Mouse (Mus musculus): Measurements from ENCODE around the gene Actr6.
"Not testable (repeated sequence)": the region's sequence is repeated elsewhere in the genome, so short reads cannot be mapped to it uniquely, and the experiment has no call there.

Gene Actr6

DNA sequence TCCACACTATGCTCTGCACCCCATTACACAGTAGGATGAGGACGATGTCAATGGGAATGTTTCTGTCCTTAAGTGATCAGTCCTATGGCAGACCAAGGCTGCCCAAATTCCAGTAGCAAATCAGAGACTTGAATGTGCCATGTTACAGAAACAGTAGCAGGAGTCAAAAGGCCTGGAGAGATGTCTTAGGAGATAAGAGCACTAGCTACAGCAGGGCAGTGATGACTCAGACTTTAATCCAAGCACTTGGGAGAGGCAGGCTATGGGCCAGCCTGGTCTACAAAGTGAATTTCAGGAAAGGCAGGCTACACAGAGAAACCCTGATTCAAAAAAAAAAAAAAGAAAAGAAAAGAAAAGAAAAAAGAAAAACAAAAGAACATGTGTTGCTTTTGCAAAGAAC is 52.6 kb downstream of the Actr6 start:
- no peak for DNase-seq (ENCODE audit: low read depth)

DNA sequence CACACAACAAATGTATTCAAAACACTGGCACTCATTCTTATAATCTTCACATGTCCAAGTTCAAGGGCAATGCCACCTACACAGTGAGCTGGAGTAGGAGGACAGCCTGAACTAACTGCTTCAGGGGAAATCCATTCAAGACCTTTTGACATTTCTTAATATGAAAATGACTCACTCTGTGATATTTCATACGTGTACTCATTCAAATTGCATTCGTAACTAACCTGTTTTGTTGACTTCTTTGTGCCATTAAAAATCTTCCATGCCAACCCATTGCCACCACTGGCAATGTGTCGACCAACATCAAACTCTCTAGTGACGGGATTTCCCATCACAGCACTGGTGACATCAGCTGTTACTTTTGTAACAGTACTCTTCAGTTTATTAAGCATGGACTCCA is 54.0 kb downstream of the Actr6 start:
- no peak for DNase-seq (ENCODE audit: low read depth)

- DNase-seq (ENCODE audit: low read depth): no peak
These were observed 55.5 kb downstream of the Actr6 start for GRCm38 (mm10) chr10:89676609-89677008.

- DNase-seq (ENCODE audit: low read depth): not testable (repeated sequence)
These were observed 61.7 kb downstream of the Actr6 start for GRCm38 (mm10) chr10:89670371-89670770.

- DNase-seq (ENCODE audit: low read depth): no peak
These were observed 64.5 kb downstream of the Actr6 start for GRCm38 (mm10) chr10:89667571-89667970.

- DNase-seq (ENCODE audit: low read depth): no peak
These were observed 66.4 kb downstream of the Actr6 start for GRCm38 (mm10) chr10:89665679-89666078.

GRCm38 (mm10) chr10:89664977-89665645 is 67.0 kb downstream of the Actr6 start:
- no peak for DNase-seq (ENCODE audit: low read depth)
